Mouse (Mus musculus) C2C12 (cell line): ENCODE results near the gene Gng7.

ENCODE experiments used
- CEBPB ChIP-seq: IDR thresholded peaks from one replicate; pipeline ENCODE4 v1.6.1; 2011; ENCODE audit warnings: low read depth, mild to moderate bottlenecking, control low read depth, moderate library complexity
- CTCF ChIP-seq: IDR thresholded peaks from one replicate; pipeline ENCODE4 v1.5.1; 2011; ENCODE audit not compliant: control insufficient read depth, insufficient read depth, insufficient read length
- USF1 ChIP-seq: IDR thresholded peaks from one replicate; pipeline ENCODE4 v1.6.1; 2011; ENCODE audit warnings: low read depth, mild to moderate bottlenecking, control low read depth, moderate library complexity

DNA sequence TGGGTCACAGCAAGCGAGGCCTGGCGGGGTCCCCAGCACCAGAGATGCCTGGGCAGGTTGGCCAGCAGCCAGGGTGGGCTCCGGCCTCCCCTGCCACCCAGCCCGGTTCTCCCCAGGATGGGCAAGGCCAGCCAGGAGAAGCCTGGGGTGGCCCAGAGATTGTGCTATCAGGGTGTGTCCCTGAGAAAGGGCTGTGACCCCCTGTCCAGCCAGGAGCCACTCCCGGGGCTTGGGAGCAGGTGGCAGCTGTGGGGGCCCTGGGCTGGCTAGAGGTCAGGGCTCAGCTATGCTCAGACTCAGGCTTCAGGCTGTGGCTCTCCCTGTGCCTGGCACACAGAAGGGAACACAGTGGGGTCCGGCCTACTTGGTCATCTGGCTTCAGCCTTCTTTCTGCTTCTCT, 4.9 kb upstream of the Gng7 start:
- no peak for TF ChIP-seq CTCF
- no peak for TF ChIP-seq USF1
- TF ChIP-seq CEBPB, result no peak
